Mouse (Mus musculus): Measurements from ENCODE around the gene Tmc1.

The Tmc1 gene

DNA sequence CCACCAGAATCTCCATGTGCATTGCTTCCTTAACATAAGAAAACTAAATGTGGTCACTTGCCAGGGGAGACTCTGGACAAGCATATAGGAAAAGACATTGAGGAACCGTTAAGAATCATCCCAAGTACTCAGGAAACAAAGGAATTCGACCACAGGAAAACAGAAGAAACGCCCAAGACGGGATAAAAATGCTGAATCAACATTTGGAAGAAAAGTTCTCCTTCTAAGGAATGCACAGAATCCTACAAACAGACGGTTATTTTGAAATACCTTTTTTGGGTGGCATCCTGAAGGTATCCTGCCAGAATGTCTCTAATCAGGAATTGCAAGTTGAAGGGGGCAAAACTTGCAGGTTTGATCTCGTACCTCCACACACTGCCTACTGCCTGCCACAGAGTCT is at the start of gene Tmc1:
Tmc1 (minus strand) TSS at position 329 of the 400 bp plus-strand sequence.
- no peak for DNase-seq

DNA sequence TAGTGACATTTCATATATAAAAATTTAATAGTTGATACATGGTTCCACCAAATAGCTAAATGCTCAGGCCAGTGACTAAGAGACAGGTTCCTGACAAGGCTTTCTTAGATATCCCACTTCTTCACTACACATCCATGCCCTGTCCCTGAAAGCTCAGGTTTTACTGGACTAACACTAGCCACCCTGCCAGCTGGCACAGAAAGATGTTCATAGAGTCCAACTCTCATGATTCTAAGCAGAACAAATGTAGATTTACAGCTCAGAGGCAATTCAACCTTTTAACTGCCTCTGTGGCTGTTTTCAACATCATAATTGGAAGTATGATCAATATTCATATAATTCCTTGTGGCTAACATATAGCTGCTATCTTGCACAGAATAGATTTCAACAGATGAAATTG is 47.5 kb upstream of the Tmc1 start:
- no peak for DNase-seq

DNA sequence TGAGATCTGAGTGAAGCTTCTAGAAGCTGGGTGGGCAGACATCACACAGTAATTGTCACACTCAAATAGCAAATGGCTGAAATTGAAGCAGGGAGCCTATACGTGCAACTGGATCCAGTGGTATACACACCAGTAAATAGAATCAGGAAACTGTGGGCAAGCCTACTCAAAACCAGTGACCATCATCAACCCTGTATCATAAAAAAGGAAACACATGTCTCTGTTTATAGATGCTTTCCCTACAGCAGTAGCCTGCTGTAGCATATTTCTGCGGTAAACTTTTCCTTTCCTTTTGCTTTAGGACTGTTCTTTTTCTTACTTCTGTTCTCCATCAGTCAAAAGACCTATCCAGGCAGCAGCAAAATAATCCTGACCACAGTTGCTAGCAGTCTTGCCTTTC is 25.2 kb upstream of the Tmc1 start:
- DNase-seq = no peak

- no peak for DNase-seq
Measured at GRCm38 (mm10) chr19:20978148-20978547, 24.1 kb upstream of the Tmc1 start.

DNA sequence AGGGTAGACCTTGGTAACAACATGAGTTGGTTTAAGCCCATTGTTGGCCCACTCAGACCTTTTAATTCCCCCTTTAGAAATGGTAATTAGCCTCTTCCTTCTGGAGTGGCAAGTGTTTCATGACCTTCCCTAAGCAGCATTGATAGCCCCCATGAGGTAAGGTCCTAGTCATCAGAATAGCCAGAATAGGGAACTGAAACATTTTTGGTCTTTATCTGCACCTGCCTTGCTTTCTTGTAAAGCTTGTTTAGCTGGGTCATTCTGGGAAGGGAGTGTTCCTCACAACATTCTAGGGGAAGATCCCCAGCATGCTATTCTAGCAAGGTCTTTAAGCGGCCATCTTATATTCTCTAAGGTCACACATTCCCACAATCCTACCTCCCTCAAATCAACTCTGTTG is 17.9 kb upstream of the Tmc1 start:
- no peak for DNase-seq

GRCm38 (mm10) chr19:20954815-20955214 is 813 bp upstream of the Tmc1 start:
- DNase-seq = peak; percentile 6

DNA sequence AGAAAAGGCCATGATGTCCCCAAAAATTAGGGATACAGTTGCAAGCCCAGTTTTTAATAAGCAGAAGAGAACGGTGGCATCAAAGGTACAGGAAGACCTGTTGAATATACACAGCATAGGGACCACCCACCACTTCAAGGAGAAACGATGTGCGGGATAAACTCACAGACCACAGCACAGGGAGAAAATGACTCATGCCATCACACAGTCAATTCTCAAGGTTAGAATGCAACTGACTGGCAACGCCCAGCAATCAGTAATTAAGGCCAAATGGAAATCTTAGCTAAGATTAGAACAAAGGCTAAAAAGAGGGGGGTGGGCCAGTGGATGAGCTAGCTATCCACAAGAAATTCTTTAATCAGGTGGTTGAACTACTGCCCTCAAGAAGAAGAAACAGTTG is 9.6 kb downstream of the Tmc1 start:
- no peak for DNase-seq

DNA sequence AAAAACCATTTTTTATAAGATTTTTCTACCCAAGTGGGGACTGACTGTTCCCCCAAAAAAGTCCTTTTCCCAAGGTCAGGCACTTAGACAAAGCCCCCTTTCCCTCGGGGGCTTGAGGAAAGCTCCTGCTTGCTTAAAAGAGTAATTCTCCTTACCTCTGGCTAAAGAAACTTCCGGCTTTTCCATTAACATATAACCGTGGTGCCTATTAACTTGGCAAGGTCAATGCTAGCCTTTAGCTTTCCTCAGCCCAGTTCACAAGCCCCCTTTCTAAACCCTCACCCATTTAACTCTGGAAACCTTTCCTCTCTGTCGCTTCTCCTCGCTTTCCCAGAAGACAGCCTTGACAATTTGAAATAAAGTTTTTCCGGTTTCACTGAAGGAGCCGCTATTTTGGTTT is 29.7 kb downstream of the Tmc1 start:
- DNase-seq = no peak

DNA sequence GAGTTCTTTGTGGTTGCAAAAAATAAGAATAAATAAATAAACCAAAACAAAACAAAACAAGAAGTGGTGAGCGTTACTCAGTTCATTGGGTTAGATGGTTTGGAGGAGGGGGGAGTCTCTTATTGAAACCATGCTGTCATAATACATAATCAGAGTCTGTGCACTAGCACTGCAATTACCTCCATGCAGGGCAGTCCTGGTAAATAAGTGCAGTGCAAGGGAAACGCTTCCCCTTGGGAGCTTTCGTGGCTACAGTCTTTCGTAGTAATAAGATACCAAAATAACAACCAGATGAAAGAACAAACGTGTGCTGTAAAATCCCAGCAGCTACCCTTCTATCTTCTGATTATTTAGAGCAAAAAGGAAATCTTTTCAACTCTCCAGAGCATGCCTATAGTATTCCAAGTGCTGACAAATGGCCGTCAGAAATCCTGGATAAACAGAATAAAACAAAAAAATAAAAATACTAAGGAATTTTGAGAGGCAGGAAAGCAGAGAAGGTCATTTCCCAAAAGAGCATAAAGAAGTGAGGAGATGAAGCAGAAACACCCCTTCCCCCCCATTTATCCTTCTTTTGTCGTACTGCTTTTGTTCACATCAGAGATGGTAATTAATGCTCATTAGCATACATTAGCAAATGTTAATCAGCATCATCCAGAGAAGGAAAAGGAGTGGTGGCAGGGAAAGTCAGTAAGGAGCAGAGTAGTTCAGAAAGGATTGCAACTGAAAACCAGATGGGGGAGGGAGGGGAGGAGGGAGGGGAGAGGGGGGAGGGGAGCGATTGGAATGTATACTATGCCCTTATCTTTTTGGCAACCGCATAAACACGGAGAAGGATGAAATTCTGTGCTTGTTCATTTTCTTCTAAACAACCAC is 30.4 kb downstream of the Tmc1 start:
- no peak for DNase-seq

- peak; percentile 46 for DNase-seq
Measured at GRCm38 (mm10) chr19:20918241-20918640, 35.8 kb downstream of the Tmc1 start.

GRCm38 (mm10) chr19:20915151-20915550 is 38.9 kb downstream of the Tmc1 start:
- DNase-seq = no peak

GRCm38 (mm10) chr19:20910356-20910755 is 43.6 kb downstream of the Tmc1 start:
- no peak for DNase-seq

GRCm38 (mm10) chr19:20881205-20881604 is 72.8 kb downstream of the Tmc1 start:
- no peak for DNase-seq

DNA sequence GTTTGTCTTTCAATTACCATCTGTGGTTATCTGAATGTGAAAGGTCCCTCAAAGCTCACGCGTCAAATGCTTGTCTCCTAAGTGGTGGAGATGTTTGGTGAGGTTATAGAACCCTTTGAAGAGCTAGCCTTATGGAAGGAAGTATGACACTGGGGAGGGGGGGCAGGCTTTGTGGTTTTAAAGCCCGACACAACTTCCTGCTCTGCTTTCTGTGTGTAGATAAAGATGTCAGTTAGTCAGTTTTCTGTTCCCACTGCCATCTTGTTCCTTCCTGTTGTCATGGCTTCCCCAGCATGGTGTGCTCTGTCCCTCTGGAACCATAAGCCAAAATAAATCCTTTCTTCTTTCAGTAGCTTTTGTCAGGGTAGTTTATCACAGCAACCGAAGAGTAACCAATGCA is 78.1 kb downstream of the Tmc1 start:
- no peak for DNase-seq

GRCm38 (mm10) chr19:20861779-20862178 is 92.2 kb downstream of the Tmc1 start:
- DNase-seq = no peak

GRCm38 (mm10) chr19:20860270-20860669 is 93.7 kb downstream of the Tmc1 start:
- DNase-seq = no peak

- DNase-seq = no peak
Measured at GRCm38 (mm10) chr19:20857819-20858218, 96.2 kb downstream of the Tmc1 start.

DNA sequence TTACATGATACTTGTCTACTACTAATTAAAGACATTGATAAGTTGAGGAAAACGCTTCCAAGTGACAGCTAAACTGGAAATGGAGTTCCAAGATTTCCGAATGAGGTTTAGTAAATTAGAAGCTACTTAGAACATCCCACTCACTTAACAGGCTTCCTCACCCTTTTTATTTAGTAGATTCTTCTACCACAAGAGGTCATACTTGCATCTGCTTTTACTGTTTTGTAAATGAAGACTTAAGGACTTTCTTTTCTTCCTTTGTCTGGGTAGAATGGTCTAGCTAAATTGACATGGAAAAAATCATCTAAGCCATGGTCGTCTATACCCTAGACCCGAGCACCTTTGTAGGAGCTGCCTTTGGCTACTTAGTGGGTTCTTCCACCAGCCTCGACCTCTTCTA is 105.1 kb downstream of the Tmc1 start:
- DNase-seq = no peak

DNA sequence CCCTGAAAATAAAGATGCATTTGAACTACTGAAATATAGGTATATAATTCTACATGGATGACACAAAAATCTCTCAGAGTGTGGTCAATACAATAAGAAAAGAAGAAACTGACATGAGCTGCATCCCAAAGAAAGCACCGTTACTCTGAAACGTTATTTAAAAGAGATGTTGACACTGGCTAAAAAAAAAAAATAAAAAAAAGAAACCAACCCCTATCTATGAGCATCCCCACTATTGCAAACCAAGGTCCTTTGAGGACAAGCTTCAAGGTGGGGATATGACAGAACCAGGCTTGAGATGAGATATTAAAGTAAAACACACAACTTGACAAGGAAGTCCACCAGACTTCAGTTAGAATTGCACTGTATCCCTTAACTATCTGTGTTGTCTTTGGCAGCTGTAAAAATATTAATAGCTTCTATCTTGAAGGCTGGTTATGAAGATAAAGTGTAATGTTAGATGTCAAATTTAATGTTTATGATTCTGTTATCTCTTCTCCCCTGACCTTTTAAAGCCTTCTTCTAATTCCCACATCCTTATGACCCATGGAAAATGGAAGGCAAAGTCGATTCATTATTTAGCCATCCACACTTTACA is 106.4 kb downstream of the Tmc1 start:
- DNase-seq = no peak

GRCm38 (mm10) chr19:20837422-20837821 is 116.6 kb downstream of the Tmc1 start:
- DNase-seq = no peak

DNA sequence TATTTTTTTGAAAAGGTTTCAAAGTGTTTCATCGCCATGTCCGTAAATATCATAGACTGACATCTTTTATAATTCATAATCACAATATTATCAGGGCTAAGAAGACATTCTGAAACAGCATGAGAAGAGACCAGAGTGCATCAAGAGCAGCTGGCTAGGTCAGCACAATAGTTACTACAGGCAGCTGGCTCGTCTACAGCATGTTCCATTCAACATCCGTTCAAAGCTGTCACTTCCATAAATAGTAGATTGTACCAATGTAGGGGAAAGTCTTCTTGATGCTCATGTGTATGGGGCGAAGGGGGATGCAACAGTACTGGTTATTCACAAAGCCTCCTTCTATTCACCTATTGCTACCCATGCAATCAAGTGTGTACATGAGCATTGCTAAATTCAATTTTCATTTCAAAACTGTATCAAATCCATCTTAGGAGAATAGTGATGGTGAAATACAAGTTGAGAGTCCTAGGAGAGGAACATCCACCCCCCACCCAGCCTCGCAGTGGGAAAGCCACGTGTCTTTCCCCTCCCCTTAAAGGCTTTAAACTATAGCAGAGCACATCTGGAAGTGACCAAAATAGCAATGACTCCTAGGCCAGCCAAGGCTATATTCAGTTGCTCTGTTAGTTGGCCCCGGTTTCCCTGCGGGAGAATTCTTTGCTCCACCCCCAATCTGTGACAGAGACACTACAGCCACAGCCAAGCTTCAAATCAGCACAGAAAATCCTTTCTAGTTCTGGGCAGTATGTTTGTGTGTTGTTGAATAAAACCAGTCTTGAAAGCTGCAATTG is 117.8 kb downstream of the Tmc1 start:
- peak; percentile 5 for DNase-seq

DNA sequence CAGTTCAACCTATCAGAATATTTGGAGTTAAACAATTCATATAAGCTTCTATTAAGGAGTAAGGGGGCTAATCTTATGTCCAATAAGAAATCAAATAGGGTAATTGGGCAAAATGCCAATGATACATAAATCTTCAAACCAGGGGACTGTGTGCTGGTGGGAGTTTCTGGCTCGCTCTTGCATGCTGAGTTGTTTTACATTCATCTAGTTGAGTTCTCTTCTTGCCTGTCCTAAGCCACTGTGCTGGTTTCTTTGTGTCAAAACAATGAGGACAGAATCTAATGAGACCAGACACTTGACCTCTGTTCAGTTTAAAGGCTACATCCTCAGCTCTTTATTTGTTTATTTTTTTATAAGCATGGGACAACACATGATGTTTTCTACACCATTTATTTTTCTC is 119.1 kb downstream of the Tmc1 start:
- no peak for DNase-seq

- no peak for DNase-seq
Measured at GRCm38 (mm10) chr19:20799460-20799859, 154.5 kb downstream of the Tmc1 start.

All from layer of hippocampus, adult 9-11 months (tissue).